ENCODE assay signal across 26 mouse cellular contexts in genomic region chr3:102848661-102849060, GRCm38 (mm10).
DNase-seq lines count a peak whose midpoint lies in the region; ATAC-seq and TF ChIP-seq lines count a peak whose summit lies in the region.
"Had no signal": no experiment of that assay in that cellular context is flagged by ENCODE, and none has a peak within 500 bp of the region (broad histone marks: within the 10 kb centered on the region; RNA-seq: fewer than 3 reads in every experiment).

No protein-coding gene starts in this region.

- H3K9ac ChIP-seq in midbrain, postnatal 0 days (replicated peaks; ENCODE audit: low read length, poor library complexity, severe bottlenecking) = no peak overlapping the region
- H3K9ac ChIP-seq in midbrain, embryonic 11.5 days (ENCODE audit: low read length) = no peak overlapping the region
- no peak overlapping the region for H3K9ac ChIP-seq in ES-E14 (ENCODE audit: insufficient read depth, low read depth, low read length, poor library complexity, severe bottlenecking)
- H3K9ac ChIP-seq: embryonic facial prominence, embryonic 13.5 days; forebrain, embryonic 12.5 days; forebrain, embryonic 15.5 days; heart, embryonic 13.5 days; hindbrain, embryonic 12.5 days; hindbrain, embryonic 15.5 days had no signal

- H3K4me2 ChIP-seq in midbrain, postnatal 0 days (ENCODE audit: low read depth, low read length, poor library complexity, severe bottlenecking) = no peak overlapping the region
- no peak overlapping the region for H3K4me2 ChIP-seq in midbrain, embryonic 11.5 days
- H3K4me2 ChIP-seq: embryonic facial prominence, embryonic 13.5 days; forebrain, embryonic 12.5 days; forebrain, embryonic 15.5 days; heart, embryonic 13.5 days; hindbrain, embryonic 12.5 days; hindbrain, embryonic 15.5 days had no signal

- H3K4me3 ChIP-seq in midbrain, postnatal 0 days (ENCODE audit: low read depth, low read length) = no peak overlapping the region
- no peak overlapping the region for H3K4me3 ChIP-seq in midbrain, embryonic 11.5 days (ENCODE audit: low read depth, low read length)
- no peak overlapping the region for H3K4me3 ChIP-seq in ES-E14 (ENCODE audit: insufficient read depth in 1 of 2, low read depth in 1 of 2, low read length in 2 of 2, poor library complexity in 1 of 2, severe bottlenecking in 1 of 2)
- no peak overlapping the region for H3K4me3 ChIP-seq in forebrain, embryonic 10.5 days
- H3K4me3 ChIP-seq: embryonic facial prominence, embryonic 10.5 days; embryonic facial prominence, embryonic 13.5 days; forebrain, embryonic 12.5 days; forebrain, embryonic 15.5 days; heart, adult 2 months; heart, embryonic 10.5 days; heart, embryonic 13.5 days; hindbrain, embryonic 12.5 days; hindbrain, embryonic 15.5 days had no signal

- no peaks in the 10 kb centered on the region for H3K27me3 ChIP-seq in midbrain, postnatal 0 days (ENCODE audit: insufficient read depth, low read length)
- H3K27me3 ChIP-seq in midbrain, embryonic 11.5 days (ENCODE audit: control insufficient read depth, insufficient read depth, low read length) = no peaks in the 10 kb centered on the region
- no peaks in the 10 kb centered on the region for H3K27me3 ChIP-seq in forebrain, embryonic 10.5 days (ENCODE audit: poor library complexity, severe bottlenecking)
- H3K27me3 ChIP-seq: embryonic facial prominence, embryonic 13.5 days; forebrain, embryonic 12.5 days; forebrain, embryonic 15.5 days; heart, embryonic 13.5 days; hindbrain, embryonic 12.5 days; hindbrain, embryonic 15.5 days had no signal

- no peak for TF ChIP-seq CTCF in midbrain, postnatal 0 days (IDR thresholded peaks at IDR 0.05)

- in situ Hi-C loops in ES-E14 (cut with MboI; ENCODE audit: low sequenced_read_pairs in 2 of 2, unreplicated experiment in 2 of 2) = no loop called here

- ATAC-seq in midbrain, postnatal 0 days (ENCODE audit: low FRiP score) = no peak
- no peak for ATAC-seq in midbrain, embryonic 11.5 days (ENCODE audit: low FRiP score)
- ATAC-seq in erythroblast, adult 5-6 weeks (replicated peaks; ENCODE audit: low FRiP score, poor library complexity, severe bottlenecking) = no peak
- ATAC-seq: CD4-positive, CD25-positive, alpha-beta regulatory T cell, adult 4 months; forebrain, embryonic 15.5 days; intestine, postnatal 0 days had no signal

- peak; percentile 2 for DNase-seq in midbrain, postnatal 0 days (ENCODE audit: low spot score)
- no peak for DNase-seq in midbrain, embryonic 11.5 days (ENCODE audit: low spot score, missing footprints)
- peak; percentile 39 for DNase-seq in ES-E14 (ENCODE audit: low read depth, low spot score)
- peak; percentile 78 for DNase-seq in ZHBTc4 (ENCODE audit: low read depth, low spot score)
- no peak for DNase-seq in forebrain, embryonic 10.5 days (ENCODE audit: extremely low spot score, low spot score)
- DNase-seq: adrenal gland, adult 8-10 months; adrenal gland, postnatal 25 days; cerebellum, adult 11-12 months; cerebellum, adult 8-10 months; cerebellum, postnatal 10 days; cerebellum, postnatal 36 days; embryo, embryonic 11 days; gastrocnemius, postnatal 25 days; heart, adult 2 months; heart, postnatal 14 days had no signal

- H3K4me1 ChIP-seq in midbrain, postnatal 0 days (ENCODE audit: insufficient read depth, low read length) = no peaks in the 10 kb centered on the region
- no peaks in the 10 kb centered on the region for H3K4me1 ChIP-seq in midbrain, embryonic 11.5 days (ENCODE audit: control insufficient read depth, insufficient read depth, low read length)
- H3K4me1 ChIP-seq in ES-E14 (ENCODE audit: control insufficient read depth in 2 of 2, insufficient read depth in 2 of 2, low read length in 2 of 2, poor library complexity in 1 of 2) = no peaks in the 10 kb centered on the region; a peak in 1 of 4 replicates
- H3K4me1 ChIP-seq in forebrain, embryonic 10.5 days = no peaks in the 10 kb centered on the region
- H3K4me1 ChIP-seq: embryonic facial prominence, embryonic 10.5 days; embryonic facial prominence, embryonic 13.5 days; forebrain, embryonic 12.5 days; forebrain, embryonic 15.5 days; heart, embryonic 10.5 days; heart, embryonic 13.5 days; hindbrain, embryonic 12.5 days; hindbrain, embryonic 15.5 days had no signal

- no peak overlapping the region for H3K27ac ChIP-seq in midbrain, postnatal 0 days (ENCODE audit: low read depth, low read length)
- no peak overlapping the region for H3K27ac ChIP-seq in midbrain, embryonic 11.5 days (ENCODE audit: low read depth, low read length)
- no peak overlapping the region for H3K27ac ChIP-seq in ES-E14 (ENCODE audit: insufficient read depth, low read depth, low read length, poor library complexity, severe bottlenecking)
- no peak overlapping the region for H3K27ac ChIP-seq in forebrain, embryonic 10.5 days
- H3K27ac ChIP-seq: embryonic facial prominence, embryonic 10.5 days; embryonic facial prominence, embryonic 13.5 days; forebrain, embryonic 12.5 days; forebrain, embryonic 15.5 days; heart, adult 2 months; heart, embryonic 10.5 days; heart, embryonic 13.5 days; hindbrain, embryonic 12.5 days; hindbrain, embryonic 15.5 days had no signal

- no peaks in the 10 kb centered on the region for H3K9me3 ChIP-seq in midbrain, postnatal 0 days (ENCODE audit: low read length)
- H3K9me3 ChIP-seq in midbrain, embryonic 11.5 days (ENCODE audit: control insufficient read depth, low read length) = no peaks in the 10 kb centered on the region
- no peaks in the 10 kb centered on the region for H3K9me3 ChIP-seq in ES-E14 (ENCODE audit: control insufficient read depth, insufficient read depth, low read depth, low read length)
- no peaks in the 10 kb centered on the region for H3K9me3 ChIP-seq in forebrain, embryonic 10.5 days
- H3K9me3 ChIP-seq: embryonic facial prominence, embryonic 10.5 days; embryonic facial prominence, embryonic 13.5 days; forebrain, embryonic 12.5 days; forebrain, embryonic 15.5 days; heart, embryonic 10.5 days; heart, embryonic 13.5 days; hindbrain, embryonic 12.5 days; hindbrain, embryonic 15.5 days had no signal

- no peaks in the 10 kb centered on the region for H3K36me3 ChIP-seq in midbrain, postnatal 0 days (ENCODE audit: insufficient read depth, low read length)
- no peaks in the 10 kb centered on the region for H3K36me3 ChIP-seq in midbrain, embryonic 11.5 days (ENCODE audit: control insufficient read depth, insufficient read depth, low read length)
- H3K36me3 ChIP-seq in ES-E14 (ENCODE audit: control insufficient read depth, insufficient read depth, low read length, poor library complexity, severe bottlenecking) = no peaks in the 10 kb centered on the region
- no peaks in the 10 kb centered on the region for H3K36me3 ChIP-seq in forebrain, embryonic 10.5 days (replicated peaks)
- H3K36me3 ChIP-seq: embryonic facial prominence, embryonic 10.5 days; embryonic facial prominence, embryonic 13.5 days; forebrain, embryonic 12.5 days; forebrain, embryonic 15.5 days; heart, embryonic 10.5 days; heart, embryonic 13.5 days; hindbrain, embryonic 12.5 days; hindbrain, embryonic 15.5 days had no signal

TF ChIP-seq in ES-E14, 5 proteins besides CTCF, POLR2A, EP300 and RAD21:
- TF ChIP-seq HCFC1 (IDR thresholded peaks at IDR 0.05; ENCODE audit: borderline replicate concordance, insufficient read depth, low read length) (no peak), CHD2 (IDR thresholded peaks at IDR 0.05; ENCODE audit: low read depth, low read length) (no peak), ZNF384 (IDR thresholded peaks at IDR 0.05; ENCODE audit: low read depth, low read length) (no peak), ZC3H11A (IDR thresholded peaks at IDR 0.05; ENCODE audit: borderline replicate concordance, low read depth, low read length) (no peak), MAFK (IDR thresholded peaks at IDR 0.05; ENCODE audit: insufficient read depth, low read depth, low read length) (no peak)

Comparison
In these comparisons a context has a peak if more than half of its experiments do, and no peak if none do; other contexts are left out.
1. DNase-seq: peak in midbrain, postnatal 0 days (single experiment), ES-E14 (single experiment) and ZHBTc4 (single experiment); none in midbrain, embryonic 11.5 days (single experiment) and forebrain, embryonic 10.5 days (single experiment).